Mouse (Mus musculus) c-Kit-negative CD71-positive TER-119-positive erythroid progenitor cells, embryonic 14.5 days (primary cell): ENCODE data around the gene Rasgef1c.

Experiments used
- DNase-seq: peaks from one replicate; pipeline ENCODE4 v3.0.0-alpha.2; 2013; ENCODE audit warnings: low read depth, low spot score

Rasgef1c gene

GRCm38 (mm10) chr11:49977963-49978568, 76.4 kb downstream of the Rasgef1c start:
- no peak for DNase-seq

- no peak for DNase-seq
These were observed 77.3 kb downstream of the Rasgef1c start for GRCm38 (mm10) chr11:49978935-49979334.

- DNase-seq = peak; percentile 19
These were observed 79.1 kb downstream of the Rasgef1c start for GRCm38 (mm10) chr11:49980681-49981235.

- peak; percentile 49 for DNase-seq
These were observed 79.8 kb downstream of the Rasgef1c start for GRCm38 (mm10) chr11:49981321-49981963.

- DNase-seq = no peak
These were observed 80.5 kb downstream of the Rasgef1c start for GRCm38 (mm10) chr11:49982094-49982493.

- peak; percentile 9 for DNase-seq
These were observed 81.2 kb downstream of the Rasgef1c start for GRCm38 (mm10) chr11:49982881-49983280.

- DNase-seq = no peak
These were observed 82.4 kb downstream of the Rasgef1c start for GRCm38 (mm10) chr11:49983875-49984552.

GRCm38 (mm10) chr11:49985009-49985408, 83.4 kb downstream of the Rasgef1c start:
- DNase-seq = peak; percentile 69

- DNase-seq = peak; percentile 60
These were observed 84.8 kb downstream of the Rasgef1c start for GRCm38 (mm10) chr11:49986277-49987036.

GRCm38 (mm10) chr11:49994536-49994935, 92.9 kb downstream of the Rasgef1c start:
- DNase-seq = no peak

- DNase-seq = no peak
These were observed 94.8 kb downstream of the Rasgef1c start for GRCm38 (mm10) chr11:49996398-49996797.

- no peak for DNase-seq
These were observed 95.7 kb downstream of the Rasgef1c start for GRCm38 (mm10) chr11:49997321-49997720.

GRCm38 (mm10) chr11:50002853-50003252, 101.2 kb downstream of the Rasgef1c start:
- no peak for DNase-seq

GRCm38 (mm10) chr11:50007776-50008175, 106.1 kb downstream of the Rasgef1c start:
- no peak for DNase-seq

- DNase-seq = no peak
These were observed 106.6 kb downstream of the Rasgef1c start for GRCm38 (mm10) chr11:50008231-50008630.

- no peak for DNase-seq
These were observed 111.4 kb downstream of the Rasgef1c start for GRCm38 (mm10) chr11:50013016-50013415.

- DNase-seq = no peak
These were observed 114.9 kb downstream of the Rasgef1c start for GRCm38 (mm10) chr11:50016503-50016902.

- no peak for DNase-seq
These were observed 115.9 kb downstream of the Rasgef1c start for GRCm38 (mm10) chr11:50017511-50017910.

GRCm38 (mm10) chr11:50018848-50019247, 117.2 kb downstream of the Rasgef1c start:
- no peak for DNase-seq

- no peak for DNase-seq
These were observed 120.5 kb downstream of the Rasgef1c start for GRCm38 (mm10) chr11:50022085-50022484.

GRCm38 (mm10) chr11:50024445-50024832, 122.8 kb downstream of the Rasgef1c start:
- no peak for DNase-seq
